Comparison of ENCODE assay signal across 16 mouse cellular contexts in the genomic region with DNA sequence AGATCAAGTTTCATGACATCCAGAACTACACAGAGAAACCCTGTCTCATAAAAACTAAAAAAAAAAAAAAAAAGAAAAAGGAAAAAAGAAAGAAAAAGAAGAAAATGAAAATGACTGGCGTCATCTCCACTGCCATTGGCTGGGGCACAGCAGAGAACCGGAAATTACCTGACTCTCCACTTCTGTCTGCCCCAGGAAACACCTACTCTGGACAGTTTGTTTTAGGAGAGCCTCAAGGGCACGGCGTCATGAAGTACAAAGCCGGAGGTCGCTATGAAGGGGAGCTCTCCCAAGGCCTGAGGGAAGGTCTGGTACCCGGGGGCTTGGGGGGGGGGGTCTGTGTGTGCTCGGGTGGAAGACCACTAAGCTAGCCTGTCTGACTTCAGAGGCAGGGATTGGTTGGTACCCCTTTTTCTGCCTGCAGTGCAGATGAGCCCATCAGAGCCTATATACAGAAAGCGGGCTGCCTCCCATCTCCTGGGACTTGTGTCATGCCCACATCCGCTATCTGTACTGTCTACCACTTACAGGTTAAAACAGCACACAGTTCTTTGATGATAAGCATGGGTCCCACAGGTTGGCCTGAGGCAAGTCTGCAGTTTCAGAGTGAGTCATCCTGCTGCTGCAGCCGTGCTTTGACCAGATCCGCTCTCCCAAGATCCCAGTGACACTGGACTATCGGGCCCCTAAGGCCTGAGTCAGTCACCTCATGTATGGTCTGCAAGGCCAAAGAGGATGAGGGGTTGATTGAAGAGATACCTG. TPM values are rescaled to one million over a fixed set of nuclear protein-coding genes. Genes with fewer than 3 reads are reported as not detected.
"Had no signal": no experiment of that assay in that cellular context is flagged by ENCODE, and none has a peak within 500 bp of the region (broad histone marks: within the 10 kb centered on the region; RNA-seq: fewer than 3 reads in every experiment).

No protein-coding gene starts in this region.

- DNase-seq: kidney, postnatal 4 days; liver; liver, embryonic 13.5 days; liver, postnatal 0 days; lung, postnatal 14 days; midbrain, embryonic 14.5 days; right cerebral cortex, adult 18-20 months; right cerebral cortex, postnatal 25 days; thymus, adult 2 months; thymus, postnatal 25 days had no signal

- H3K27me3 ChIP-seq: limb, embryonic 12.5 days; liver, embryonic 13.5 days; lung, embryonic 15.5 days; neural tube, embryonic 15.5 days had no signal

- H3K4me2 ChIP-seq: limb, embryonic 12.5 days; liver, embryonic 13.5 days; lung, embryonic 15.5 days; neural tube, embryonic 15.5 days had no signal

- H3K9me3 ChIP-seq: limb, embryonic 12.5 days; liver, embryonic 13.5 days; lung, embryonic 15.5 days; neural tube, embryonic 15.5 days had no signal

- ATAC-seq: liver, postnatal 0 days had no signal

- H3K36me3 ChIP-seq: liver, embryonic 13.5 days; lung, embryonic 15.5 days had no signal

- H3K27ac ChIP-seq: kidney, postnatal 0 days; layer of hippocampus, adult 2 months; limb, embryonic 12.5 days; liver, embryonic 13.5 days; lung, embryonic 15.5 days; neural tube, embryonic 15.5 days had no signal

- H3K9ac ChIP-seq: limb, embryonic 12.5 days; liver, embryonic 13.5 days; liver, postnatal 0 days; lung, embryonic 15.5 days; neural tube, embryonic 15.5 days had no signal

- H3K4me3 ChIP-seq: layer of hippocampus, adult 2 months; limb, embryonic 12.5 days; liver, embryonic 13.5 days; lung, embryonic 15.5 days; myocyte; neural tube, embryonic 15.5 days had no signal

RNA-seq across cellular contexts. Expression of gene Plch2, which starts 34.3 kb away (rescaled TPM):
- polyA plus RNA-seq: liver, postnatal 0 days had no signal
